Comparison of ENCODE assay signal across 31 mouse cellular contexts in genomic region chr6:99624542-99624941, GRCm38 (mm10).
"Had no signal": no experiment of that assay in that cellular context is flagged by ENCODE, and none has a peak within 500 bp of the region (broad histone marks: within the 10 kb centered on the region; RNA-seq: fewer than 3 reads in every experiment).

No protein-coding gene starts in this region.

- DNase-seq: left cerebral cortex, postnatal 4 days; liver; liver, embryonic 13.5 days; liver, postnatal 0 days; lung, adult 18-20 months; lung, adult 2 months; lung, embryonic 14.5 days; lung, postnatal 10 days; lung, postnatal 14 days; lung, postnatal 36 days; lung, postnatal 4 days; midbrain, embryonic 14.5 days had no signal

- H3K27me3 ChIP-seq: limb, embryonic 12.5 days; limb, embryonic 13.5 days; limb, embryonic 15.5 days; liver, embryonic 12.5 days; liver, embryonic 13.5 days; liver, embryonic 15.5 days; lung, embryonic 15.5 days; megakaryocyte, embryonic 14.5 days; midbrain, embryonic 12.5 days; midbrain, embryonic 15.5 days; neural tube, embryonic 12.5 days had no signal

- H3K9ac ChIP-seq: limb, embryonic 12.5 days; limb, embryonic 13.5 days; limb, embryonic 15.5 days; liver, embryonic 12.5 days; liver, embryonic 13.5 days; liver, embryonic 14.5 days; liver, embryonic 15.5 days; liver, postnatal 0 days; lung, embryonic 14.5 days; lung, embryonic 15.5 days; midbrain, embryonic 12.5 days; midbrain, embryonic 15.5 days; neural tube, embryonic 12.5 days; neural tube, embryonic 13.5 days had no signal

- H3K4me1 ChIP-seq: liver, embryonic 12.5 days; liver, embryonic 13.5 days; liver, embryonic 15.5 days had no signal

- ATAC-seq: liver, embryonic 12.5 days; liver, postnatal 0 days; lung, postnatal 0 days; midbrain, embryonic 15.5 days; midbrain, embryonic 16.5 days had no signal

- H3K4me3 ChIP-seq: limb, embryonic 10.5 days; limb, embryonic 12.5 days; limb, embryonic 13.5 days; limb, embryonic 15.5 days; liver, embryonic 12.5 days; liver, embryonic 13.5 days; liver, embryonic 15.5 days; lung, embryonic 15.5 days; megakaryocyte, embryonic 14.5 days; midbrain, embryonic 10.5 days; midbrain, embryonic 12.5 days; midbrain, embryonic 15.5 days; neural tube, embryonic 12.5 days; neural tube, embryonic 13.5 days had no signal

- H3K36me3 ChIP-seq: liver, embryonic 12.5 days; liver, embryonic 13.5 days; liver, embryonic 15.5 days; midbrain, embryonic 10.5 days; midbrain, embryonic 15.5 days; neural tube, embryonic 12.5 days; neural tube, embryonic 13.5 days had no signal

- H3K27ac ChIP-seq: limb, embryonic 10.5 days; limb, embryonic 12.5 days; limb, embryonic 13.5 days; limb, embryonic 15.5 days; liver, embryonic 12.5 days; liver, embryonic 13.5 days; liver, embryonic 14.5 days; liver, embryonic 15.5 days; lung, embryonic 15.5 days; macrophage; midbrain, embryonic 12.5 days; midbrain, embryonic 15.5 days; neural tube, embryonic 12.5 days; neural tube, embryonic 13.5 days had no signal

- H3K9me3 ChIP-seq: limb, embryonic 10.5 days; limb, embryonic 12.5 days; limb, embryonic 13.5 days; limb, embryonic 15.5 days; liver, embryonic 12.5 days; liver, embryonic 13.5 days; liver, embryonic 15.5 days; lung, embryonic 15.5 days; megakaryocyte, embryonic 14.5 days; midbrain, embryonic 10.5 days; midbrain, embryonic 12.5 days; midbrain, embryonic 15.5 days; neural tube, embryonic 12.5 days; neural tube, embryonic 13.5 days had no signal

- H3K4me2 ChIP-seq: limb, embryonic 12.5 days; limb, embryonic 13.5 days; limb, embryonic 15.5 days; liver, embryonic 11.5 days; liver, embryonic 12.5 days; liver, embryonic 13.5 days; liver, embryonic 15.5 days; lung, embryonic 14.5 days; lung, embryonic 15.5 days; midbrain, embryonic 11.5 days; midbrain, embryonic 12.5 days; midbrain, embryonic 15.5 days; neural tube, embryonic 12.5 days; neural tube, embryonic 13.5 days had no signal
